Mouse (Mus musculus) thymus, adult 18-20 months (tissue): ENCODE measurements around the gene Fignl1.

Source experiments
- DNase-seq, 2 experiments: peaks; one replicate each; pipeline ENCODE4 v3.0.0; 2022; ENCODE audit warnings: mixed read lengths in 2 of 2

Fignl1 gene

GRCm38 (mm10) chr11:11763211-11763666, 45.5 kb downstream of the Fignl1 start:
- no peak for DNase-seq

DNA sequence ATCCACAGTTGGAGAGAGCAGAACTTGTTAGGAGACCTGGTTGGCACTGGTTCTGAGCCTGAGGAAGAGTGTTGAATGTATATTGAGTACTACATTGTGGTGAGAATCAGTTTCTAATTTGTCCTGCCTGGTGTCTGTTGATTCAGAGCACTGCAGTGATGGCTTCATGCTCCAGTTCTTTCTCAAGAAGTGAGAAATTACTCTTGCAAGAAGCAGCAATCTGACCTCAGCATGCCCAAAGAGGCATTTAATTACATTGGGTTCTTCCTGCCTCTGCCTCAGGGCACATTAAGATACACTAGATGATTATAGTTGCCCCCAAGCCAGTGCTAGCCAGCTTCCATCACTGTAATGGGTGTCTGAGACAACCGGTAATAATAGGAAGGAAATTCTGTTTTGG, 49.9 kb downstream of the Fignl1 start:
- no peak for DNase-seq

GRCm38 (mm10) chr11:11758121-11758520, 50.6 kb downstream of the Fignl1 start:
- DNase-seq, result no peak

DNA sequence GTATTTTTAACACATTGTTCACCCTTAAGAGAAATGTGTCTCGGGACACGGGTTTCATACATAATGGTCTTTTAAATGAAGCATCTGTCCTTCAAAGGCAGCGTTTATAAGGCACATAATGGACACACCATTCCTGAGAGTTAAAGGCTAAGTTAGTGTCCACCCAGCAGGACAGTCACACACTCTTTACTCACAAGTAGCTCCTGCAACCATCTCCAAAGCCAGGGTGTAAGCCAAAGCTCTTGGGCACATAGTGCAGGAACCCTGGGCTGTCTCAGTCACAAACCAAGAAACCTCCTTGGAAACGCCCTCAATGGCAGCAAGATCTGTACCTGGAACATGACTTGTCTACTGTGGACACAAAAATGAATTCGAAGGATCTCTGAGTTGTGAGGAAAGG, 55.9 kb downstream of the Fignl1 start:
- no peak for DNase-seq

DNA sequence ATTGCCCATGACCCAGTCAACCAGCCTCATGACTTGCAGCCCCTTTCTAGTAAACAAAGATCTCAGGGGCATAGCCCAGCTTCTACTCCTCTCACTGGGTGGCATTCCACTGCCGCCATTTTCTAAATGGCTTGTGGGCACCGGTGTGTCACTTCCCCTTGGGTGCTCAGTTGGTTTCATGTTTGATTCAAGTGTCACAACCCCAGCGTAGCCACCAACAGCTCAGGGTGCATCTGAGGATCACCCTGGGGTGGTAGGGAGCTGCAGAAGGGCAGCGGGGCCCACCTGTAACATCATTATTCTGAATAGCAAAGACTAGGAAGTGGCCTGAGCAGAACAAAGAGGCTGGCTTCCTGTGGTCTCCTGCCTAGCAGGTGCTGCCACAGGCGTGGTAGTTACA, 57.7 kb downstream of the Fignl1 start:
- no peak for DNase-seq

DNA sequence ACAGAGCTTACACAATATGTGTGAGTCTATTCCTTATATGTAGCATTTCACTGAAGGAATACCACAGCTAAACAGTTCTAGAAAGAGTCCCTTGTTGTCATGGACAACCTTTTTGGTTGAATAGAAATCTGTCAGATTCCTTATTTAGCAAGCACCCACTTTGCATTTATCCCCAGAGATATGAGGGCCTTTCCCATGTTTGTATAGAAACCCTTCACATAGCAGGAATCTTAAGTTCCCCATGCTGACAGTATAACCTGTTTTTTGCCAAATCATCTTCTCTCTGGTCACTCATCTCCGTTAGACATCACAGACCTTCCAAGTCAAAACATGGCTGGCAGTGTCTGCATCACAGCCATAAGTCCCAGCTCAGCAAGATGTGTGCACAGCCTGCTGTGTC, 64.5 kb downstream of the Fignl1 start:
- no peak for DNase-seq

GRCm38 (mm10) chr11:11742626-11743025, 66.1 kb downstream of the Fignl1 start:
- DNase-seq, result peak in 1 of 2 experiments; percentile 66

DNA sequence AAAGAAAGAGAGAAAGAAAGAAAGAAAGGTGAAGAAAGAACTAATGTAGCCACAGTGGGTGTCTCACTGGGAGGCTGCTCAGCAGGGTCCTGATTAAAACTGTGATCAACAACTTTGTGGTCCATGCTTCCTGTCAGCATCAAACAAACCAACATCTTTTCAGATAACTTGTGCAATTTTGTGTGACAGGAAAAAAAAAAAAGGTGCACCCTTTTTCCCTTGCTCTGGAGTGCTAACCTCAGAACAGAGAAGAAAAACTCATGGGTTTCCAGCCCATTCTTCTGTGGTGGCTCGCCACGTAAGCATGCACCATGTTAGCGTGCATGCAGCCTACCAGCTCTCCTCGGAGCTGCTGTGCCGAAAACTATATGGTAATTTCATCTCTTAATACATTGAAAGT, 67.2 kb downstream of the Fignl1 start:
- no peak for DNase-seq

- DNase-seq, result no peak
Measured at GRCm38 (mm10) chr11:11740603-11741002, 68.2 kb downstream of the Fignl1 start.

DNA sequence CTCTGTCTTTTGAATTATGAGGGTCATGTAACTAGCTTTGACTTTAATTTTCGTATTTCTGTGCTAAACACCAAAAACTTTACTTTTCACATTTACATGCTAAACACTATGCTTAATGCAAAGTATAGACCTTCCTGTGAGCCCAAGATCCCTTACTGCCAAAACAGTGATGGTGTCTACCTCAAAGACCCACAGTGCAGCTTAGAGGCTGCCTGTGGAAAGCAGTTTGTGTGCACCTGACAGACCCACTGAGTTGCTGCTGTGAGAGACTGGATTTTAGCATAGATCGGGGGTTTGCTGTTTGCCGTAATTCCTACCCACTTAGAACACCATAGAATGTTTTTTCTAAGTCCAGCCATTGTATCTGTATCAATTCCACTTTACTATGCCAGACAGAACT, 69.7 kb downstream of the Fignl1 start:
- DNase-seq, result no peak

- DNase-seq, result no peak
Measured at GRCm38 (mm10) chr11:11737562-11737961, 71.2 kb downstream of the Fignl1 start.
